Mouse (Mus musculus): ENCODE results near the gene Pla2g4e.

GRCm38 (mm10) chr2:120140326-120140725 is 104.8 kb downstream of the Pla2g4e start:
- TF ChIP-seq CTCF (IDR thresholded peaks at IDR 0.05; ENCODE audit: extremely low read depth, insufficient read depth, low read length) (no peak), POLR2A (IDR thresholded peaks at IDR 0.05; ENCODE audit: extremely low read depth, insufficient read depth, low read length) (no peak)
